Mouse (Mus musculus): ENCODE measurements around the gene Zfp296. TPM values are rescaled to one million over a fixed set of nuclear protein-coding genes. Genes with fewer than 3 reads are reported as not detected.

Zfp296 gene
- polyA plus RNA-seq, 1 experiment from 2014 or later: 1.5 TPM

GRCm38 (mm10) chr7:19629361-19629734, 52.3 kb downstream of the Zfp296 start, which contains the start of gene Relb:
TSS of gene Relb (minus strand) at chr7:19629438.
- peaks cover 27% of the 10 kb centered on the region for H3K36me3 ChIP-seq
- DNase-seq (peak; percentile 79), ATAC-seq (ENCODE audit: low read depth) (peak; percentile 37)
- peak within 1 kb of the TSS; percentile 72 for H3K9ac ChIP-seq
- under 1% methylated on average over 41 of the region's 41 CpGs for WGBS (ENCODE audit: insufficient replicate concordance)
- no peaks in the 10 kb centered on the region for H3K9me3 ChIP-seq (replicated peaks)
- peak within 1 kb of the TSS; percentile 83 for H3K27ac ChIP-seq
- H3K4me2 ChIP-seq: peak within 1 kb of the TSS; percentile 100
- peak within 1 kb of the TSS; percentile 82 for H3K4me3 ChIP-seq (replicated peaks)
- H3K27me3 ChIP-seq: no peaks in the 10 kb centered on the region
- H3K4me1 ChIP-seq (replicated peaks): peaks cover 57% of the 10 kb centered on the region

Other genes starting within 250 kb of the Zfp296 start
- 19.1 and 21.0 TPM in 2 replicates for gene Ercc1, start 232.5 kb upstream of the Zfp296 start, polyA plus RNA-seq (2015; fragmentation: Nextera tagmentation; extraction: Ambion mirVana)
- 15.0 and 16.3 TPM in 2 replicates for gene Cd3eap, start 217.8 kb upstream of the Zfp296 start, polyA plus RNA-seq (2015; fragmentation: Nextera tagmentation; extraction: Ambion mirVana)
- 1.1 and 1.2 TPM in 2 replicates for gene Ppp1r13l, start 217.5 kb upstream of the Zfp296 start, polyA plus RNA-seq (2015; fragmentation: Nextera tagmentation; extraction: Ambion mirVana)
- gene Ercc2, start 195.3 kb upstream of the Zfp296 start, polyA plus RNA-seq (2015; fragmentation: Nextera tagmentation; extraction: Ambion mirVana): 8.6 and 9.9 TPM in 2 replicates
- 0.31 and 0.70 TPM in 2 replicates for gene Klc3, start 173.2 kb upstream of the Zfp296 start, polyA plus RNA-seq (2015; fragmentation: Nextera tagmentation; extraction: Ambion mirVana)
- 0.82 and 1.6 TPM in 2 replicates for gene Ckm, start 172.5 kb upstream of the Zfp296 start, polyA plus RNA-seq (2015; fragmentation: Nextera tagmentation; extraction: Ambion mirVana)
- 1.3 and 1.6 TPM in 2 replicates for gene Mark4, start 118.5 kb upstream of the Zfp296 start, polyA plus RNA-seq (2015; fragmentation: Nextera tagmentation; extraction: Ambion mirVana)
- 0.83 and 1.0 TPM in 2 replicates for gene Exoc3l2, start 114.0 kb upstream of the Zfp296 start, polyA plus RNA-seq (2015; fragmentation: Nextera tagmentation; extraction: Ambion mirVana)
- gene Bloc1s3, start 68.9 kb upstream of the Zfp296 start, polyA plus RNA-seq (2015; fragmentation: Nextera tagmentation; extraction: Ambion mirVana): 1.3 TPM in 2 replicates
- 39.5 and 45.2 TPM in 2 replicates for gene Trappc6a, start 68.9 kb upstream of the Zfp296 start, polyA plus RNA-seq (2015; fragmentation: Nextera tagmentation; extraction: Ambion mirVana)
- gene Nkpd1, start 59.4 kb upstream of the Zfp296 start, polyA plus RNA-seq (2015; fragmentation: Nextera tagmentation; extraction: Ambion mirVana): not detected in 2 replicates
- gene Ppp1r37, start 14.2 kb upstream of the Zfp296 start, polyA plus RNA-seq (2015; fragmentation: Nextera tagmentation; extraction: Ambion mirVana): 7.8 and 8.3 TPM in 2 replicates
- 84.9 and 92.7 TPM in 2 replicates for gene Gemin7, start 308 bp downstream of the Zfp296 start, polyA plus RNA-seq (2015; fragmentation: Nextera tagmentation; extraction: Ambion mirVana)
- gene Clasrp, start 27.2 kb downstream of the Zfp296 start, polyA plus RNA-seq (2015; fragmentation: Nextera tagmentation; extraction: Ambion mirVana): 14.3 and 15.7 TPM in 2 replicates
- gene Relb, start 52.2 kb downstream of the Zfp296 start, polyA plus RNA-seq (2015; fragmentation: Nextera tagmentation; extraction: Ambion mirVana): 1.6 and 1.7 TPM in 2 replicates
- 45.2 and 51.0 TPM in 2 replicates for gene Clptm1, start 87.7 kb downstream of the Zfp296 start, polyA plus RNA-seq (2015; fragmentation: Nextera tagmentation; extraction: Ambion mirVana)
- gene Apoc2, start 100.7 kb downstream of the Zfp296 start, polyA plus RNA-seq (2015; fragmentation: Nextera tagmentation; extraction: Ambion mirVana): 568 and 648 TPM in 2 replicates
- gene Gm44805, start 104.1 kb downstream of the Zfp296 start, polyA plus RNA-seq (2015; fragmentation: Nextera tagmentation; extraction: Ambion mirVana): 5.6 and 7.5 TPM in 2 replicates
- 58.3 and 74.0 TPM in 2 replicates for gene Apoc4, start 104.2 kb downstream of the Zfp296 start, polyA plus RNA-seq (2015; fragmentation: Nextera tagmentation; extraction: Ambion mirVana)
- gene Apoc1, start 115.4 kb downstream of the Zfp296 start, polyA plus RNA-seq (2015; fragmentation: Nextera tagmentation; extraction: Ambion mirVana): 247 and 261 TPM in 2 replicates
- gene Apoe, start 121.9 kb downstream of the Zfp296 start, polyA plus RNA-seq (2015; fragmentation: Nextera tagmentation; extraction: Ambion mirVana): 1,390 and 1,411 TPM in 2 replicates
- gene Tomm40, start 138.2 kb downstream of the Zfp296 start, polyA plus RNA-seq (2015; fragmentation: Nextera tagmentation; extraction: Ambion mirVana): 125 and 138 TPM in 2 replicates
- 17.9 and 18.2 TPM in 2 replicates for gene Nectin2, start 173.2 kb downstream of the Zfp296 start, polyA plus RNA-seq (2015; fragmentation: Nextera tagmentation; extraction: Ambion mirVana)
- 7.2 and 7.9 TPM in 2 replicates for gene Bcam, start 193.7 kb downstream of the Zfp296 start, polyA plus RNA-seq (2015; fragmentation: Nextera tagmentation; extraction: Ambion mirVana)
- gene Cblc, start 219.5 kb downstream of the Zfp296 start, polyA plus RNA-seq (2015; fragmentation: Nextera tagmentation; extraction: Ambion mirVana): 1.2 and 1.3 TPM in 2 replicates
- gene Bcl3, start 245.5 kb downstream of the Zfp296 start, polyA plus RNA-seq (2015; fragmentation: Nextera tagmentation; extraction: Ambion mirVana): 3.0 and 3.9 TPM in 2 replicates

All from liver, embryonic 13.5 days (tissue).